Mouse (Mus musculus) heart, adult 2 months (tissue): ENCODE measurements around the gene Stab2. TPM values are rescaled to one million over a fixed set of nuclear protein-coding genes. Genes with fewer than 3 reads are reported as not detected.

Source experiments
- DNase-seq, 2 experiments: peaks; one replicate each; pipeline ENCODE4 v3.0.0; 2021
- H3K27ac ChIP-seq: fragments of 200-600 bp; 2 replicates; pipeline ENCODE4 v1.8.1; 2022
- H3K27me3 ChIP-seq: fragments of 200-500 bp; 2 replicates; pipeline ENCODE4 v1.6.1; 2012; ENCODE audit warnings: mild to moderate bottlenecking, low read length, inconsistent platforms, mixed read lengths; ENCODE audit not compliant: control insufficient read depth, insufficient read depth
- H3K36me3 ChIP-seq: fragments of 200-500 bp; 2 replicates; pipeline ENCODE4 v1.6.1; 2012; ENCODE audit warnings: low read length, inconsistent platforms; ENCODE audit not compliant: control insufficient read depth, insufficient read depth
- H3K4me1 ChIP-seq: fragments of 200-500 bp; 2 replicates; pipeline ENCODE4 v1.6.1; 2011; ENCODE audit warnings: low read length; ENCODE audit not compliant: control insufficient read depth, insufficient read depth
- H3K4me3 ChIP-seq: fragments of 200-600 bp; 2 replicates; pipeline ENCODE4 v1.8.1; 2022
- H3K79me2 ChIP-seq: fragments of 200-500 bp; replicated peaks from 2 replicates; pipeline ENCODE4 v1.6.1; 2012; ENCODE audit warnings: mild to moderate bottlenecking, inconsistent platforms, low read length, moderate library complexity, mixed read lengths; ENCODE audit not compliant: control insufficient read depth, insufficient read depth
- H3K9ac ChIP-seq: fragments of 200-500 bp; 2 replicates; pipeline ENCODE4 v1.6.1; 2012; ENCODE audit warnings: low read depth, mild to moderate bottlenecking, control low read depth, inconsistent platforms, low read length, mixed read lengths
- CTCF ChIP-seq: fragments of 200-600 bp; IDR thresholded peaks from 2 replicates; pipeline ENCODE4 v1.8.1; 2022; ENCODE audit warnings: antibody characterized with exemption, mild to moderate bottlenecking, moderate library complexity
- EP300 ChIP-seq: fragments of 200-500 bp; IDR thresholded peaks from 2 replicates; pipeline ENCODE4 v1.6.1; 2011; ENCODE audit warnings: low read depth, low read length, control low read depth; ENCODE audit not compliant: insufficient read depth
- POLR2A ChIP-seq: fragments of 200-500 bp; IDR thresholded peaks from 2 replicates; pipeline ENCODE4 v1.6.1; 2011; ENCODE audit warnings: mild to moderate bottlenecking, low read depth, low read length, control low read depth; ENCODE audit not compliant: insufficient read depth
- WGBS: fragments of 180-500 bp; shearing (Covaris S2); methylation state at CpG from one replicate; pipeline ENCODE4 v1.1.7; 2018; 5-methylcytosine and 5-hydroxymethylcytosine counted together
- intact Hi-C: fragments of 180-260 bp; cut with DNase I; formaldehyde crosslinking; loops from one replicate; pipeline ENCODE4 v1.15.1; 2025
- polyA plus RNA-seq: library from polyadenylated mRNA; depleted of rRNA; stranded (reverse); fragments of >200 nt; gene quantifications from 2 replicates; pipeline ENCODE4 v1.2.3, GENCODE M21; 2012
- total RNA-seq, 2 experiments: library from RNA; stranded (reverse); gene quantifications; 2 replicates each; pipeline ENCODE4 v1.2.3; 2021

Gene Stab2
- total and polyA plus RNA-seq, 3 experiments, result 0.23 to 0.53 (median 0.29) TPM

- Histone ChIP-seq H3K4me3 (no peak overlapping the region), H3K36me3 (no peaks in the 10 kb centered on the region), H3K27me3 (no peaks in the 10 kb centered on the region), H3K27ac (no peak overlapping the region), H3K9ac (no peak overlapping the region), H3K79me2 (no peaks in the 10 kb centered on the region), H3K4me1 (no peaks in the 10 kb centered on the region)
- intact Hi-C loops, result loop anchor here (5.0 kb wide), 1 partner anchor 142 kb away; no protein-coding TSS in a partner anchor
- no peak for DNase-seq
- WGBS, result 92% methylated on average over 6 of the region's 6 CpGs
- no peak for TF ChIP-seq POLR2A
- no peak for TF ChIP-seq CTCF
- no peak for TF ChIP-seq EP300
Measured at GRCm38 (mm10) chr10:86838827-86839226, 169.0 kb downstream of the Stab2 start.

- no peaks in the 10 kb centered on the region for H3K4me1 ChIP-seq
- 80% methylated on average over 4 of the region's 4 CpGs for WGBS
- H3K9ac ChIP-seq, result no peak overlapping the region
- H3K4me3 ChIP-seq, result no peak overlapping the region
- no peak overlapping the region for H3K27ac ChIP-seq
- intact Hi-C loops, result loop anchor here (5.0 kb wide), 1 partner anchor 139 kb away; no protein-coding TSS in a partner anchor
- DNase-seq, result no peak
- no peaks in the 10 kb centered on the region for H3K36me3 ChIP-seq
- no peaks in the 10 kb centered on the region for H3K79me2 ChIP-seq
- TF ChIP-seq CTCF (no peak), POLR2A (no peak), EP300 (no peak)
- no peaks in the 10 kb centered on the region for H3K27me3 ChIP-seq
Measured at GRCm38 (mm10) chr10:86836784-86837183, 171.0 kb downstream of the Stab2 start.

GRCm38 (mm10) chr10:86829515-86829914 lies 178.3 kb downstream of the Stab2 start:
- no peak for DNase-seq
- Histone ChIP-seq H3K9ac (no peak overlapping the region), H3K4me3 (no peak overlapping the region), H3K27ac (no peak overlapping the region), H3K36me3 (peaks cover 3% of the 10 kb centered on the region; the same call in 1 of the 2 replicates), H3K4me1 (no peaks in the 10 kb centered on the region; the same call in 1 of the 2 replicates), H3K79me2 (no peaks in the 10 kb centered on the region), H3K27me3 (no peaks in the 10 kb centered on the region)
- intact Hi-C loops, result no loop called here
- WGBS, result 98% methylated on average over 2 of the region's 2 CpGs
- TF ChIP-seq CTCF, result peak; percentile 60
- no peak for TF ChIP-seq POLR2A

GRCm38 (mm10) chr10:86828221-86829135 lies 179.3 kb downstream of the Stab2 start:
- WGBS, result 83% methylated on average over 15 of the region's 15 CpGs
- Histone ChIP-seq H3K79me2 (no peaks in the 10 kb centered on the region), H3K27me3 (no peaks in the 10 kb centered on the region), H3K27ac (no peak overlapping the region), H3K4me3 (no peak overlapping the region), H3K4me1 (no peaks in the 10 kb centered on the region; the same call in 1 of the 2 replicates), H3K9ac (no peak overlapping the region), H3K36me3 (peaks cover 3% of the 10 kb centered on the region; the same call in 1 of the 2 replicates)
- TF ChIP-seq POLR2A (no peak), CTCF (no peak), EP300 (no peak)
- intact Hi-C loops, result no loop called here
- DNase-seq, result no peak

- WGBS, result 75% methylated on average over 3 of the region's 3 CpGs
- Histone ChIP-seq H3K36me3 (peaks cover 3% of the 10 kb centered on the region; the same call in 1 of the 2 replicates), H3K27me3 (no peaks in the 10 kb centered on the region), H3K4me1 (no peaks in the 10 kb centered on the region; the same call in 1 of the 2 replicates), H3K79me2 (no peaks in the 10 kb centered on the region), H3K9ac (no peak overlapping the region), H3K4me3 (no peak overlapping the region), H3K27ac (peak overlapping the region; percentile 85)
- no peak for DNase-seq
- no peak for TF ChIP-seq CTCF
- no peak for TF ChIP-seq POLR2A
- no peak for TF ChIP-seq EP300
- intact Hi-C loops, result no loop called here
Measured at GRCm38 (mm10) chr10:86826929-86827328, 180.9 kb downstream of the Stab2 start.

GRCm38 (mm10) chr10:86825871-86826522 lies 181.8 kb downstream of the Stab2 start:
- peaks cover 3% of the 10 kb centered on the region; the same call in 1 of the 2 replicates for H3K36me3 ChIP-seq
- 60% methylated on average over 10 of the region's 10 CpGs for WGBS
- intact Hi-C loops, result no loop called here
- H3K27me3 ChIP-seq, result no peaks in the 10 kb centered on the region
- peak overlapping the region; percentile 85 for H3K27ac ChIP-seq
- no peak overlapping the region for H3K9ac ChIP-seq
- peak; percentile 78 to 87 for DNase-seq
- H3K4me1 ChIP-seq, result no peaks in the 10 kb centered on the region; the same call in 1 of the 2 replicates
- no peak for TF ChIP-seq POLR2A
- no peak for TF ChIP-seq CTCF
- TF ChIP-seq EP300, result peak; percentile 53; the same call in 1 of the 2 replicates
- no peak overlapping the region for H3K4me3 ChIP-seq
- no peaks in the 10 kb centered on the region for H3K79me2 ChIP-seq
